Mouse (Mus musculus) MEL (cell line): Measurements from ENCODE around the gene Poc1a.

ENCODE experiments used
- CTCF ChIP-seq, 3 experiments: IDR thresholded peaks in 2 of 3; conservative IDR thresholded peaks in 1 of 3; 2 replicates each; pipeline ENCODE4 v1.5.1; 2011 to 2012; ENCODE audit warnings: low read length in 3 of 3, low read depth in 2 of 3, mild to moderate bottlenecking in 2 of 3, improper control_type of control experiment in 1 of 3, inconsistent platforms in 1 of 3, mixed read lengths in 1 of 3, moderate library complexity in 1 of 3; ENCODE audit not compliant: control insufficient read depth in 1 of 3, insufficient read depth in 1 of 3, poor library complexity in 1 of 3, severe bottlenecking in 1 of 3
- E2F4 ChIP-seq: IDR thresholded peaks from 2 replicates; pipeline ENCODE4 v1.6.1; 2011; ENCODE audit warnings: low read depth, low read length, improper control_type of control experiment, borderline replicate concordance
- HCFC1 ChIP-seq: IDR thresholded peaks from 2 replicates; pipeline ENCODE4 v1.6.1; 2012; ENCODE audit warnings: low read depth, mild to moderate bottlenecking, inconsistent platforms, low read length, improper control_type of control experiment, moderate library complexity
- MAFK ChIP-seq: IDR thresholded peaks from 2 replicates; pipeline ENCODE4 v1.6.1; 2011; ENCODE audit warnings: low read depth, mild to moderate bottlenecking, low read length, improper control_type of control experiment, borderline replicate concordance
- POLR2A ChIP-seq, 2 experiments: IDR thresholded peaks; 2 replicates each; pipeline ENCODE4 v1.6.1; 2011 to 2012; ENCODE audit warnings: low read length in 2 of 2, mild to moderate bottlenecking in 2 of 2, control low read depth in 1 of 2, improper control_type of control experiment in 1 of 2, low read depth in 1 of 2, moderate library complexity in 1 of 2; ENCODE audit not compliant: control insufficient read depth in 1 of 2, insufficient read depth in 1 of 2, poor library complexity in 1 of 2
- SIN3A ChIP-seq: IDR thresholded peaks from 2 replicates; pipeline ENCODE4 v1.6.1; 2012; ENCODE audit warnings: low read length, improper control_type of control experiment, inconsistent platforms
- TBP ChIP-seq: IDR thresholded peaks from 2 replicates; pipeline ENCODE4 v1.8.0; 2011; ENCODE audit warnings: low read depth, low read length, improper control_type of control experiment
- USF2 ChIP-seq, 2 experiments: IDR thresholded peaks; 2 replicates each; pipeline ENCODE4 v1.6.1; 2011 to 2012; ENCODE audit warnings: improper control_type of control experiment in 2 of 2, low read length in 2 of 2, borderline replicate concordance in 1 of 2, inconsistent platforms in 1 of 2, low read depth in 1 of 2, mild to moderate bottlenecking in 1 of 2; ENCODE audit not compliant: insufficient read depth in 1 of 2
- ZMIZ1 ChIP-seq: IDR thresholded peaks from 2 replicates; pipeline ENCODE4 v1.6.1; 2012; ENCODE audit warnings: low read depth, mild to moderate bottlenecking, inconsistent platforms, low read length, improper control_type of control experiment, moderate library complexity

DNA sequence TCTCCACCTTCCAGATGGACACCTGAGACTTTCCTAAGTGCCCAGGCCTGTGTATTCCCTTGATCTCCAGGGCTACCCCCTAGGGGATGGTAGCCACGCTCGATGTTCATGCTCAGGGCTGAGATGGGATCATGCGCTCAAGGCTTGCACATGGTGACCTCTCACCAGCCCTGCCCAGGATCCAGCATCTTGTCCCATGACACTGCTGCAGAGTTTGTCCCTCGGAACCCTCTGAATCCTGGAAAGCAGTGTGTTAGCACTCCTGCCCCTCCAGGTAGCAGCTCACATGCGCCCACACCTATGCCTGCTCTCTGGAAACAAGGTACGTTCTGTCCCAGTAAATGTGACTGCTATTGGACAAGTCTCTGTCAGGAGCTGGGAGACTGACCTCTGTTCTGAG lies 73.9 kb downstream of the Poc1a start:
- TF ChIP-seq CTCF (IDR thresholded peaks at IDR 0.05 in 2 of 3, conservative IDR thresholded peaks at IDR 0.05 in 1 of 3; ENCODE audit: control insufficient read depth in 1 of 3, insufficient read depth in 1 of 3, low read depth in 2 of 3, low read length in 3 of 3, poor library complexity in 1 of 3, severe bottlenecking in 1 of 3) (no peak), POLR2A (IDR thresholded peaks at IDR 0.05; ENCODE audit: control insufficient read depth in 1 of 2, insufficient read depth in 1 of 2, low read depth in 1 of 2, low read length in 2 of 2, poor library complexity in 1 of 2) (no peak), TBP (no peak), USF2 (IDR thresholded peaks at IDR 0.05; ENCODE audit: borderline replicate concordance in 1 of 2, insufficient read depth in 1 of 2, low read depth in 1 of 2, low read length in 2 of 2) (no peak), MAFK (no peak), SIN3A (no peak), HCFC1 (no peak), E2F4 (no peak), ZMIZ1 (no peak)
